Mouse (Mus musculus): ENCODE data around the gene Ankrd10. TPM values are rescaled to one million over a fixed set of nuclear protein-coding genes. Genes with fewer than 3 reads are reported as not detected.

Ankrd10 gene
- polyA plus RNA-seq, 1 experiment from 2014 or later: 164 TPM

GRCm38 (mm10) chr8:11608848-11609247 lies 26.7 kb downstream of the Ankrd10 start:
- no peak for ATAC-seq (ENCODE audit: insufficient number of reproducible peaks, insufficient read depth, low FRiP score, low TSS enrichment, low read depth)
- peaks cover 79% of the 10 kb centered on the region for H3K36me3 ChIP-seq
- H3K4me1 ChIP-seq (replicated peaks): no peaks in the 10 kb centered on the region
- no peak overlapping the region for H3K9ac ChIP-seq (replicated peaks)
- peaks cover 20% of the 10 kb centered on the region; the same call in 1 of the 2 replicates for H3K9me3 ChIP-seq
- H3K27me3 ChIP-seq: no peaks in the 10 kb centered on the region
- no peak overlapping the region for H3K4me3 ChIP-seq (replicated peaks)
- 96% methylated on average over 9 of the region's 9 CpGs for WGBS
- no peak overlapping the region for H3K4me2 ChIP-seq
- H3K27ac ChIP-seq: no peak overlapping the region

DNA sequence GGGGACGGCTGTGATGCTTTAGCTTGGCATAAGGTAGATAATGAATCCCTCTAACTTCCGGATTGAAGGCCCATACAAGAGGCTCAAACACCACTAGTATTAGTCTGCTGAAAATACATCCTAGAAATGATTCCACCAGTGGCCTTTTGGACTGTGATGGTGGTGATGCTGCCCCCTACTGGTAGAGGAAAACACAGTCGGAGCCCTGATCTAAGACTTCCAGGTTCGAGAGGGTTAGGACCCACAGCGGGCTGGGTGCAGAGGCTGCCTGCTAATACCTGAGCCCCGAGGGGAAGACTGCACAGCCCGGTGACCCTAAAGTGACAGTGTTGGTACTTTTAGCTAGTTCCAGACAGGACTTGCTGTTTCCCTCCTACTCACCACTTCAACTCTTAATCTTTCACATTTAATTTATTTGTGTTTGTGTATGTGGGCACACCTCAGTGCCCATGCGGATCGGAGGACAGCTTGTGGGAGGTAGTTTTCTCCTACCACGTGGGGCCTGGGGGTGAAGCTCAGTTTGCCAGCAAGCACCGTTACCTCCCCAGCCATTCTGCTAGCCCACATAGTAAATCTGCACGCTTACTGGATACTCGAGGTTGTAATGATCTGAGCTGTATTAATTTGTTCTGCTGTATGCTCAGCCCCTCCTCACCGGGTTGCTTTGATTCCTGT lies 33.4 kb downstream of the Ankrd10 start:
- Histone ChIP-seq H3K9me3 (peaks cover under 1% of the 10 kb centered on the region; the same call in 1 of the 2 replicates), H3K9ac (replicated peaks) (no peak overlapping the region), H3K36me3 (peaks cover 16% of the 10 kb centered on the region), H3K4me2 (no peak overlapping the region), H3K4me1 (replicated peaks) (no peaks in the 10 kb centered on the region), H3K27ac (no peak overlapping the region), H3K27me3 (no peaks in the 10 kb centered on the region), H3K4me3 (replicated peaks) (no peak overlapping the region)
- 39% methylated on average over 14 of the region's 14 CpGs for WGBS
- peak; percentile 73; the same call in 1 of the 2 replicates for ATAC-seq (ENCODE audit: insufficient number of reproducible peaks, insufficient read depth, low FRiP score, low TSS enrichment, low read depth)

GRCm38 (mm10) chr8:11600301-11600951 lies 35.1 kb downstream of the Ankrd10 start:
- no peaks in the 10 kb centered on the region; the same call in 1 of the 2 replicates for H3K9me3 ChIP-seq
- no peak overlapping the region for H3K27ac ChIP-seq
- 83% methylated on average over 5 of the region's 5 CpGs for WGBS
- H3K4me3 ChIP-seq (replicated peaks): no peak overlapping the region
- no peaks in the 10 kb centered on the region for H3K4me1 ChIP-seq (replicated peaks)
- no peak overlapping the region for H3K4me2 ChIP-seq
- ATAC-seq (ENCODE audit: insufficient number of reproducible peaks, insufficient read depth, low FRiP score, low TSS enrichment, low read depth): no peak
- H3K36me3 ChIP-seq: peaks cover 5% of the 10 kb centered on the region
- H3K27me3 ChIP-seq: no peaks in the 10 kb centered on the region
- no peak overlapping the region for H3K9ac ChIP-seq (replicated peaks)

- WGBS: 76% methylated on average over 12 of the region's 12 CpGs
- no peak for ATAC-seq (ENCODE audit: insufficient number of reproducible peaks, insufficient read depth, low FRiP score, low TSS enrichment, low read depth)
- H3K4me2 ChIP-seq: no peak overlapping the region
- H3K9ac ChIP-seq (replicated peaks): no peak overlapping the region
- peaks cover 11% of the 10 kb centered on the region for H3K4me1 ChIP-seq (replicated peaks)
- no peaks in the 10 kb centered on the region for H3K9me3 ChIP-seq
- no peaks in the 10 kb centered on the region for H3K36me3 ChIP-seq
- no peaks in the 10 kb centered on the region for H3K27me3 ChIP-seq
- H3K4me3 ChIP-seq (replicated peaks): no peak overlapping the region
- no peak overlapping the region for H3K27ac ChIP-seq
Observed at GRCm38 (mm10) chr8:11593222-11593884, 42.2 kb downstream of the Ankrd10 start.

- no peaks in the 10 kb centered on the region for H3K27me3 ChIP-seq
- 56% methylated on average over 13 of the region's 13 CpGs for WGBS
- H3K4me2 ChIP-seq: no peak overlapping the region
- H3K4me3 ChIP-seq (replicated peaks): no peak overlapping the region
- H3K9ac ChIP-seq (replicated peaks): no peak overlapping the region
- H3K9me3 ChIP-seq: no peaks in the 10 kb centered on the region
- no peak for ATAC-seq (ENCODE audit: insufficient number of reproducible peaks, insufficient read depth, low FRiP score, low TSS enrichment, low read depth)
- H3K27ac ChIP-seq: no peak overlapping the region
- H3K36me3 ChIP-seq: no peaks in the 10 kb centered on the region
- H3K4me1 ChIP-seq (replicated peaks): peaks cover 11% of the 10 kb centered on the region
Observed at GRCm38 (mm10) chr8:11592296-11592695, 43.3 kb downstream of the Ankrd10 start.

DNA sequence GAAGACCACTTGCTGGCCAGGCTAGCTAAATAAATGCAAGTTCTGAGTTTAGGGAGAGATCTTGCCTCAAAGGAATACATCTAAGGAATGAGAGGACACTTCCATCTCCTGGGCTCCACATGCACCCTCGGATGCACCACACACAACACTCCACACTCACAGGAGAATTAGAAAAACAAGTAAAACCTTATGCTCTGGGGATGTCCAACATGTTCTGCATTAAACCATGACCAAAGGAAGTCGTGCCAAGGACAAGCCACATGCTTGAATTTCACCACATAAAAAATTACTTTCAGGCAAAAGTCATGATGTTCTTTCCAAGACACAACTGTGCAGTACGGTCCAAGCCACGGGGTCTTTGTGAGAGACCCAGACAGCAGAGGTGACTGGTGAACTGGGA lies 43.7 kb downstream of the Ankrd10 start:
- Histone ChIP-seq H3K9ac (replicated peaks) (no peak overlapping the region), H3K9me3 (no peaks in the 10 kb centered on the region), H3K27ac (no peak overlapping the region), H3K36me3 (no peaks in the 10 kb centered on the region), H3K4me3 (replicated peaks) (no peak overlapping the region), H3K4me1 (replicated peaks) (peaks cover 15% of the 10 kb centered on the region), H3K27me3 (no peaks in the 10 kb centered on the region), H3K4me2 (no peak overlapping the region)
- no peak for ATAC-seq (ENCODE audit: insufficient number of reproducible peaks, insufficient read depth, low FRiP score, low TSS enrichment, low read depth)
- 79% methylated on average over 4 of the region's 4 CpGs for WGBS

DNA sequence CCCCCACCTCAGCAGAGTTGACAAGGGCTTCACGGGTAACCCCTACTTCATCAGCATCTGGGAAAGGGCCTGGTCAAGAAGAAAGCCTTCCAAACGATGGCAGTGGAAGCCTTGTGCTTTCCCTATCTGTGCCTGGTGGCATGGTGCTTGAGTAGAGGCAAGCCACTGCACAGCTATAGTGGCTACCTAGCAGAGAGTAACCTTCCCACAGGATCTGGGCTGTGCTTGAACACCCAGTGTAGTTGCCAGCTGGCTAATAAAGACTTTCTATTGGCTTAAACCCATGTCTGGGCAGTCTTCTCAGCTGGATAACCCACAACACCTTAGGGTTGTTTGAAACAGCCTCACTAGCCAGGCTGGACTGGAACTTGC lies 49.2 kb downstream of the Ankrd10 start:
- no peak for ATAC-seq (ENCODE audit: insufficient number of reproducible peaks, insufficient read depth, low FRiP score, low TSS enrichment, low read depth)
- no peak overlapping the region for H3K9ac ChIP-seq (replicated peaks)
- no peaks in the 10 kb centered on the region for H3K36me3 ChIP-seq
- H3K9me3 ChIP-seq: peaks cover 14% of the 10 kb centered on the region
- WGBS: 13% methylated on average over 2 of the region's 2 CpGs
- H3K4me1 ChIP-seq (replicated peaks): peaks cover 22% of the 10 kb centered on the region
- H3K4me3 ChIP-seq (replicated peaks): no peak overlapping the region
- peak overlapping the region; percentile 49 for H3K4me2 ChIP-seq
- H3K27ac ChIP-seq: peak overlapping the region; percentile 97
- H3K27me3 ChIP-seq: no peaks in the 10 kb centered on the region

GRCm38 (mm10) chr8:11585513-11586373 lies 49.8 kb downstream of the Ankrd10 start:
- WGBS: 20% methylated on average over 21 of the region's 21 CpGs
- peak overlapping the region; percentile 49 for H3K4me2 ChIP-seq
- H3K27ac ChIP-seq: peak overlapping the region; percentile 97
- ATAC-seq (ENCODE audit: insufficient number of reproducible peaks, insufficient read depth, low FRiP score, low TSS enrichment, low read depth): peak; percentile 90
- peak overlapping the region; percentile 11; the same call in 1 of the 2 replicates for H3K4me3 ChIP-seq (replicated peaks)
- H3K27me3 ChIP-seq: no peaks in the 10 kb centered on the region
- peaks cover 22% of the 10 kb centered on the region for H3K4me1 ChIP-seq (replicated peaks)
- H3K36me3 ChIP-seq: no peaks in the 10 kb centered on the region
- no peak overlapping the region for H3K9ac ChIP-seq (replicated peaks)
- peaks cover 14% of the 10 kb centered on the region for H3K9me3 ChIP-seq

DNA sequence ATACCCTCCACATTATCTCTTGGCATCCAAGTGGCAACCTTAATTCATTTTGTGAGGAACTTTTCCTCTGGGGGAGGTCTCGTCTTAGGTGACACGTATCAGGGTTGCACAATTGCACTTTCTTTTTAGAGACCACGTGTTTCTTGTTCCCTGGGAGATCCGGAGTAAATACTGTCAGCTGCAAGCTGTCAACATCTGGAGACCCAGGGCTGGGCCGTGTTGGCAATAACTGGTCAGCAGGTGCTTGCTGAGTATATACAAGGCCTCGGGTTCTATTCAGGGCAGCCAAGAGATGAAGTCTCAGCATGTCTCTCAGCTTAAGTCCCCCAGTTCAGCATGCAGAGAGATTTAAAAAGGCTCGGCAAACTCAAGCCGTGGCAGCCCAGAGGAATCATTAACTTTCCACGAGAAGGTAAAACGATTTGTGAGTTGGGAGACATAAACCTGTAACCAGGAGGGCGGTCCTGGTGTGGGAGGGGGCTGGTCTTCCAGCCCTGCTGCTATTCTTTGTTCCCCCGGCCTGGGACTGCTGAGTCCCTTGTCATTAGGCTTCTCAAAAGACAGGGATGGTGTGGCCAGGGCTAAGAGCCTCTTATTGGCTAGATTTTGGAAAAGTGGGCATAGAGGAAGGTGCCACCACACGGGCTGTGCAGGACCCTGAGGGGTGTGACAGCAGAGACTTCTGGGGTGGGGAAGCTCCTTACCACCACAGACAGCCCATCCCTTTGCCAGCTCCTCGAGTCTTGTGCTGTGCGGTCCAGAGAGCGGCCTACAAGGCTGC lies 59.8 kb downstream of the Ankrd10 start:
- Histone ChIP-seq H3K4me3 (replicated peaks) (no peak overlapping the region), H3K27ac (peak overlapping the region; percentile 77), H3K27me3 (no peaks in the 10 kb centered on the region), H3K9ac (replicated peaks) (0 out of 2 replicates have a peak overlapping the region, but pooled peaks have one; percentile 8), H3K36me3 (peaks cover 7% of the 10 kb centered on the region; the same call in 1 of the 2 replicates), H3K4me2 (peak overlapping the region; percentile 15), H3K4me1 (replicated peaks) (peaks cover 36% of the 10 kb centered on the region), H3K9me3 (no peaks in the 10 kb centered on the region)
- WGBS: 41% methylated on average over 16 of the region's 16 CpGs
- 0 out of 2 replicates have a peak, but pooled peaks have one; percentile 60 for ATAC-seq (ENCODE audit: insufficient number of reproducible peaks, insufficient read depth, low FRiP score, low TSS enrichment, low read depth)

GRCm38 (mm10) chr8:11574911-11575603 lies 60.5 kb downstream of the Ankrd10 start:
- peak overlapping the region; percentile 77 for H3K27ac ChIP-seq
- H3K9me3 ChIP-seq: no peaks in the 10 kb centered on the region
- ATAC-seq (ENCODE audit: insufficient number of reproducible peaks, insufficient read depth, low FRiP score, low TSS enrichment, low read depth): peak; percentile 28; the same call in 1 of the 2 replicates
- 54% methylated on average over 9 of the region's 9 CpGs for WGBS
- no peaks in the 10 kb centered on the region for H3K27me3 ChIP-seq
- no peak overlapping the region for H3K4me3 ChIP-seq (replicated peaks)
- H3K36me3 ChIP-seq: peaks cover 7% of the 10 kb centered on the region; the same call in 1 of the 2 replicates
- H3K9ac ChIP-seq (replicated peaks): 0 out of 2 replicates have a peak overlapping the region, but pooled peaks have one; percentile 12
- H3K4me2 ChIP-seq: peak overlapping the region; percentile 15; the same call in 1 of the 2 replicates
- H3K4me1 ChIP-seq (replicated peaks): peaks cover 37% of the 10 kb centered on the region

All from limb, embryonic 12.5 days (tissue).